Mouse (Mus musculus) erythroblast, embryonic 14.5 days (primary cell): ENCODE data around the gene Gm5849. TPM values are rescaled to one million over a fixed set of nuclear protein-coding genes. Genes with fewer than 3 reads are reported as not detected.
"Not testable (repeated sequence)": the region's sequence is repeated elsewhere in the genome, so short reads cannot be mapped to it uniquely, and the experiment has no call there.

Source experiments
- H3K27me3 ChIP-seq: 2 replicates; pipeline ENCODE4 v1.6.1; 2012; ENCODE audit warnings: inconsistent platforms; ENCODE audit not compliant: control insufficient read depth
- H3K36me3 ChIP-seq: 2 replicates; pipeline ENCODE4 v1.6.1; 2012; ENCODE audit warnings: mild to moderate bottlenecking, inconsistent platforms; ENCODE audit not compliant: control insufficient read depth
- H3K4me1 ChIP-seq: 2 replicates; pipeline ENCODE4 v1.6.1; 2012; ENCODE audit warnings: inconsistent platforms; ENCODE audit not compliant: control insufficient read depth
- H3K4me3 ChIP-seq: replicated peaks from 2 replicates; pipeline ENCODE3; 2012; ENCODE audit warnings: moderate library complexity, mild to moderate bottlenecking, inconsistent platforms
- H3K9me3 ChIP-seq: 2 replicates; pipeline ENCODE4 v1.6.1; 2012; ENCODE audit warnings: low read length, inconsistent platforms, mixed read lengths; ENCODE audit not compliant: control insufficient read depth
- GATA1 ChIP-seq: IDR thresholded peaks from 2 replicates; pipeline ENCODE4 v1.6.1; 2012; ENCODE audit warnings: low read length, inconsistent platforms, mixed read lengths
- TAL1 ChIP-seq: IDR thresholded peaks from 3 replicates; pipeline ENCODE4 v1.6.1; 2012; ENCODE audit warnings: low read length, inconsistent platforms, mixed read lengths
- polyA plus RNA-seq: library from polyadenylated mRNA; stranded (reverse); fragments of >175 nt; gene quantifications from 2 replicates; pipeline ENCODE4 v1.2.3, GENCODE M21; 2012

Gene Gm5849
- polyA plus RNA-seq, result not detected in 2 replicates

DNA sequence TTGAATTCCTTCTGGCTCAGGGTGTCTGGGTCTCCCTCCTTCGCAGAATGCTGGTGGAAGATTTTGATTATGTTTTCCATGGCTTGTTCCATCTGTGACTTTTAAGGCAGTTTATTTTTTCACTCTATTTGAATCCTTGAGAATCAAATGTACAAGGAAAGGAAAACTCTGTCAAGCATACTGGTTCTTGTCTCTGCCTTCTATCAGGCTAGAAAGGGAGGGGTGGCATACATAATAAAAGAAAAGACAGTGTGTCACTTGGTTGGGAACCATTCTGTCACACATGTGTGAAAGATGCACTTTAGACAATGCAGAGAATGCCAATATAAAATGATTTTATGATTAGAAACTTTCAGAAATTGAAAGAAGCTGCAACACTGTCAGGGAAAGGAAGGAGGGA, at the start of gene Gm5849:
Gene Gm5849 (minus strand): TSS at position 101 of the 400 bp plus-strand sequence.
- H3K4me3 ChIP-seq, H3K4me1 ChIP-seq, H3K27me3 ChIP-seq, H3K36me3 ChIP-seq, H3K9me3 ChIP-seq: not testable (repeated sequence)

GRCm38 (mm10) chr3:90749658-90750057, 28.0 kb downstream of the Gm5849 start:
- Histone ChIP-seq H3K4me1 (no peaks in the 10 kb centered on the region), H3K36me3 (no peaks in the 10 kb centered on the region), H3K4me3 (no peak overlapping the region), H3K9me3 (peaks cover 4% of the 10 kb centered on the region; the same call in 1 of the 2 replicates), H3K27me3 (no peaks in the 10 kb centered on the region)
- no peak for TF ChIP-seq GATA1
- TF ChIP-seq TAL1, result no peak

- no peaks in the 10 kb centered on the region for H3K36me3 ChIP-seq
- H3K9me3 ChIP-seq, result no peaks in the 10 kb centered on the region
- H3K27me3 ChIP-seq, result no peaks in the 10 kb centered on the region
- H3K4me3 ChIP-seq, result no peak within 1 kb of the TSS
- TF ChIP-seq TAL1, result no peak
- TF ChIP-seq GATA1, result no peak
- H3K4me1 ChIP-seq, result no peaks in the 10 kb centered on the region
Measured at GRCm38 (mm10) chr3:90726606-90727005, 51.1 kb downstream of the Gm5849 start, which contains the start of gene Pglyrp4. Gene Pglyrp4 (plus strand): TSS chr3:90726906.

Other genes with a start within 250 kb of the Gm5849 start
- gene S100a16, start 240.6 kb downstream of the Gm5849 start, polyA plus RNA-seq, result 0.23 and 0.51 TPM in 2 replicates
- gene S100a3, start 217.3 kb downstream of the Gm5849 start, polyA plus RNA-seq, result not detected in 2 replicates
- gene S100a2, start 187.6 kb downstream of the Gm5849 start, polyA plus RNA-seq, result not detected in 2 replicates
- not detected in 2 replicates for gene Gm42674, start 176.0 kb downstream of the Gm5849 start, polyA plus RNA-seq
- gene S100a4, start 174.1 kb downstream of the Gm5849 start, polyA plus RNA-seq, result not detected in 2 replicates
- gene S100a5, start 169.4 kb downstream of the Gm5849 start, polyA plus RNA-seq, result not detected in 2 replicates
- not detected in 2 replicates for gene S100a6, start 165.0 kb downstream of the Gm5849 start, polyA plus RNA-seq
- gene S100a7a, start 123.9 kb downstream of the Gm5849 start, polyA plus RNA-seq, result not detected in 2 replicates
- gene S100a8, start 108.9 kb downstream of the Gm5849 start, polyA plus RNA-seq, result not detected in 2 replicates
- 0.15 and 0.71 TPM in 2 replicates for gene S100a9, start 82.2 kb downstream of the Gm5849 start, polyA plus RNA-seq
- not detected in 2 replicates for gene Pglyrp4, start 51.0 kb downstream of the Gm5849 start, polyA plus RNA-seq